Mouse (Mus musculus) myocyte (in vitro differentiated cells): Measurements from ENCODE around the gene Frem1.

Experiments
- CEBPB ChIP-seq: IDR thresholded peaks from 2 replicates; pipeline ENCODE4 v1.6.1; 2011; ENCODE audit warnings: mild to moderate bottlenecking, moderate library complexity; ENCODE audit not compliant: poor library complexity, insufficient read depth, severe bottlenecking
- E2F4 ChIP-seq: IDR thresholded peaks from one replicate; pipeline ENCODE4 v1.6.1; 2011; ENCODE audit warnings: mild to moderate bottlenecking, control low read depth, moderate library complexity; ENCODE audit not compliant: insufficient read depth
- MAX ChIP-seq: IDR thresholded peaks from one replicate; pipeline ENCODE4 v1.6.1; 2011; ENCODE audit warnings: low read depth, mild to moderate bottlenecking, control low read depth
- MYOD1 ChIP-seq, 3 experiments: IDR thresholded peaks; one replicate each; pipeline ENCODE4 v1.6.1; 2011; ENCODE audit warnings: control low read depth in 2 of 3, low read depth in 2 of 3, mild to moderate bottlenecking in 2 of 3, moderate library complexity in 1 of 3; ENCODE audit not compliant: insufficient read length in 2 of 3, control insufficient read depth in 1 of 3
- MYOG ChIP-seq, 3 experiments: IDR thresholded peaks; one replicate each; pipeline ENCODE4 v1.6.1; 2011; ENCODE audit warnings: control low read depth in 2 of 3, low read depth in 2 of 3, mild to moderate bottlenecking in 2 of 3; ENCODE audit not compliant: insufficient read length in 2 of 3, control insufficient read depth in 1 of 3, insufficient read depth in 1 of 3
- POLR2A ChIP-seq: IDR thresholded peaks from one replicate; pipeline ENCODE4 v1.6.1; 2011; ENCODE audit warnings: low read depth, mild to moderate bottlenecking, control low read depth, moderate library complexity; ENCODE audit not compliant: insufficient read length
- POLR2AphosphoS2 ChIP-seq: IDR thresholded peaks from one replicate; pipeline ENCODE4 v1.6.1; 2011; ENCODE audit warnings: low read depth, control low read depth; ENCODE audit not compliant: insufficient read length
- REST ChIP-seq: IDR thresholded peaks from one replicate; pipeline ENCODE4 v1.6.1; 2011; ENCODE audit warnings: mild to moderate bottlenecking, control low read depth, moderate library complexity; ENCODE audit not compliant: insufficient read depth, insufficient read length
- SRF ChIP-seq: IDR thresholded peaks from one replicate; pipeline ENCODE4 v1.6.1; 2011; ENCODE audit warnings: low read depth; ENCODE audit not compliant: control insufficient read depth, insufficient read length
- TCF12 ChIP-seq: IDR thresholded peaks from one replicate; pipeline ENCODE4 v1.6.1; 2011; ENCODE audit warnings: mild to moderate bottlenecking, control low read depth; ENCODE audit not compliant: poor library complexity, insufficient read depth, severe bottlenecking
- USF1 ChIP-seq: IDR thresholded peaks from one replicate; pipeline ENCODE4 v1.6.1; 2011; ENCODE audit warnings: low read depth, mild to moderate bottlenecking, control low read depth, moderate library complexity

GRCm38 (mm10) chr4:83018111-83019105 lies 33.7 kb downstream of the Frem1 start:
- TF ChIP-seq POLR2A, result no peak
- no peak for TF ChIP-seq CEBPB
- TF ChIP-seq E2F4, result no peak
- no peak for TF ChIP-seq MYOD1 (IDR thresholded peaks at IDR 0.05; ENCODE audit: control insufficient read depth in 1 of 3, insufficient read length in 2 of 3, low read depth in 2 of 3)
- no peak for TF ChIP-seq MAX
- TF ChIP-seq POLR2AphosphoS2, result no peak
- no peak for TF ChIP-seq USF1
- no peak for TF ChIP-seq MYOG (IDR thresholded peaks at IDR 0.05; ENCODE audit: control insufficient read depth in 1 of 3, insufficient read depth in 1 of 3, insufficient read length in 2 of 3, low read depth in 2 of 3)
- no peak for TF ChIP-seq TCF12
- TF ChIP-seq SRF, result no peak
- no peak for TF ChIP-seq REST
